Mouse (Mus musculus) ovary, adult 10 weeks (tissue): ENCODE measurements around the gene A230050P20Rik. TPM values are rescaled to one million over a fixed set of nuclear protein-coding genes. Genes with fewer than 3 reads are reported as not detected.

Experiments used
- polyA plus RNA-seq: library from polyadenylated mRNA; stranded (reverse); fragments of 350-450 nt; fragmentation: Illumina TruSeq; extraction: RNeasy Lipid Tissue Mini Kit (QIAGEN cat#74804); gene quantifications from one replicate; pipeline ENCODE4 v1.2.3, GENCODE M21; 2014

A230050P20Rik gene
- polyA plus RNA-seq, result 2.5 TPM

DNA sequence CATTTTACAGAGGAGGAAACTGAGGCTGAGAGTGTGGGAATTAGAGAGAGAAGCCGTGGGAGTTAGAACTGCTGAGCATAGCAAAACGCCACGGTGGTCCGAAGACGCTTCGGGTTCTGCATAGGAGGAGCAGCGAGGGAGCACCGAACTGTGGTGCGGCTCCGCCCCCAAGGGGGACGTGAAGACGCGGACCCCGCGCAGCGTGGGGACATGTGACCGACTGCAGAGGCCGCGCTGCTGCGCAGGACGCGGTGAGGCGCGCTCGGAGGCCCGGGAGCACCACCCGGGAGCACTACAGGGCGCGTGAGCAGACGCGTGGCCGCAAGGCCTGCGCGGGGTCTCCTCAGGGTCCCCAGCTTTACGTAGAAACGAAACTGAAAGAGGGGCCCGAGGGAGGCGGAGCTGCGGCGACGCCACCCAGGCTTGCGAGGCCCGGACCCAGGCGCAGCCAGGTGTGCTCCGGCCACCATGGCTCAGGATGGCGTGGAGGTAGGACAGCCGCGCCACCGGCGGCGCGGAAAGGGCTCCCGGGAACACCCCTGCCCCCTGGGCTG, at the start of gene A230050P20Rik:
TSS of gene A230050P20Rik (plus strand) at position 195 of the 554 bp plus-strand sequence.

DNA sequence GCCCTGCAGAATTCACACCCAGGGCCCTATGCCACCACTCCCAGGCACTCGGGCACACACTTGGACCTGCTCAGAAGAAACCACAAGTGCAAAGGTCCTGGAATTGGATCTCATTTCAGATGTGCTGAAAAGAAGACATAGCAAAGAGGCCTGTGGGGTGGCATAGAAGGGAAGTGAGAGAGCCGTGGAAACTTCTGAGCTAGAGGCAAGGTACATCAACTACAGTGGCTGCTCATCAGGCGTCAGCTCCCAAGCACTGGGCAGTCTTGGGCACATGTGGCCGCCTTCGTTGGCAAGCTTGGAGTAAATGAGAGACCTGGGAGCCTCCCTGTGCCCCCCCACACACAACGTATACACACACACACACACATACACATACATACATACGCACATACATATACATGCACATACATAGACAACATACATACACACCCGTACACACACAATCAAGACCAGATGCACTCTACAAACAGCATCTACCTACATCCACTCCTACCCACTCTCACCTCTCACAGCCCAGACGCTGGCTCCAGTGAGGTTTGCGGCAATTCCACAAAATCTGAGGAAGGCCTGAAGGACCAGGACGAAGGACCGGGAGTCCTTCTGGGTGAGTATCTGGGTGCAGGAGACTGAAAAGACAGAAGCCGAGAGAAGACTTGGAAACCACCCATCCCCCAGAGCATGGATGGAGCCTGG, 10.8 kb downstream of the A230050P20Rik start, which contains the start of gene Angptl6:
TSS of gene Angptl6 (minus strand) at position 631 of the 696 bp plus-strand sequence.

DNA sequence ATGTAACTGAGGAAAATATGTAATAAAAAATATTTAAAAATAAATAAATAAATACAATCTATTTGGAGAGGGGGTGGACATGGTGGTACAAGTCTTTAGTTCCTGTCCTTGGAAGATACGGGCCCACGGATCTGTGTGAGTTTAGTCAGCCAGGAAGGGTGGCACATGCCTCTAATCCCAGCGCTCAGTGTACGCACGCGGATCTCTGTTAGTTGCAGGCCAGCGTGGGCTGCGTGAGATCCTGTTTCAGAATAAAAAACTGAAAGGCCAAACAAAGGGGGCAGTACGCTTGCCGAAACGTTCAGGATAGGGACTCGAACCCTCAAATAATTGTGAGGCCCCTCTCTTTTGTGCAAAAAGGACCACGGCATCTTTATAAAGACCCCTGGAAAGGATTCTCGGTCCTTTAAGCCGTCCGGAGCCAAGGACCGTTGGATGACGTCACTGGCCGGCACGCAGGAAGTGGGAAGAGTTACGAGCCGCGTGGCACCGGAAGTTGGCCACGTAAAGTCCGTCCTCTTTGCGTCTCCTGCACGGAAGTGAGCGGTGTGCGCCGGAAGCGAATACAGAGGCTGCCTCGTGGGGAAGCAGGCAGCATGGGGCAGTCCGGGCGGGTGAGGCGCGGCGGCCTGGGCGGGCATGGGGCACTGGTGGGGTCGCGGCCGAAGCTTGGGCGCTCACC, 19.4 kb downstream of the A230050P20Rik start, which contains the start of gene Ppan:
TSS of gene Ppan (plus strand) at position 472 of the 682 bp plus-strand sequence.

DNA sequence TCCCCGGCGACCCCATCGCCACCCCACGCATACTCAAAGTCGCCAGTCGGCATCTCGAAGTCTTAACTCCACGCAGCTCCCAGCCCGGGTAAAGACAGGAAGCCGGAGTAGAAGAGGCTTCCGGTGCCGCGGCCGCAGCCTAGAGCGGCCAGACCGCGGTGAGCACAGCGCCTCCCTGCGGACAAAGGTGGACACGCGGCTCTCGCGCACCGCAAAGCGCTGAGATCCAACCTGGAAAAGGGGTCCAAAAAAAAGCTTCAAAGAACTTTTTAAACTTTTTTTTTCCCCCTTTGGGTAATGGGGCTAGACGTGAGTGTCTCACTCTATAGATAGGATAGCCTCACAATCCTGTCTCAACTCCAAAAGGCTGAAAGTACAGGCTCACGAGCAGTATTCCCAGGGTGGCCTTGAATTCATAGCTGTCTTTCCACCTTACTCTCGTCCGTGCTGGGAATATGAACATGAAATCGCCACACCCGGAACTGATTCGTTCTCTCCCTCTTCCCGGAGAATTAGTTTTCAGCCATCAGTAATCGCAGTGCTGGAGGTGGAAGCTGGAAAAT, 30.1 kb downstream of the A230050P20Rik start, which contains the start of gene Eif3g:
TSS of gene Eif3g (minus strand) at position 113 of the 563 bp plus-strand sequence.

Other genes with a start within 250 kb of the A230050P20Rik start
- 22.2 TPM for gene Ubl5, start 225.8 kb upstream of the A230050P20Rik start, polyA plus RNA-seq
- 2.7 TPM for gene Fbxl12, start 223.9 kb upstream of the A230050P20Rik start, polyA plus RNA-seq
- gene Pin1, start 216.5 kb upstream of the A230050P20Rik start, polyA plus RNA-seq, result 1.1 TPM
- gene Olfm2, start 122.3 kb upstream of the A230050P20Rik start, polyA plus RNA-seq, result 5.7 TPM
- gene Col5a3, start 53.6 kb upstream of the A230050P20Rik start, polyA plus RNA-seq, result not detected
- gene Rdh8, start 50.1 kb upstream of the A230050P20Rik start, polyA plus RNA-seq, result not detected
- gene Angptl6, start 11.1 kb downstream of the A230050P20Rik start, polyA plus RNA-seq, result not detected
- gene Ppan, start 19.5 kb downstream of the A230050P20Rik start, polyA plus RNA-seq, result 0.40 TPM
- gene Eif3g, start 30.0 kb downstream of the A230050P20Rik start, polyA plus RNA-seq, result 23.3 TPM
- 19.1 TPM for gene Dnmt1, start 91.2 kb downstream of the A230050P20Rik start, polyA plus RNA-seq
- gene S1pr2, start 108.1 kb downstream of the A230050P20Rik start, polyA plus RNA-seq, result 1.7 TPM
- gene Mrpl4, start 134.1 kb downstream of the A230050P20Rik start, polyA plus RNA-seq, result 0.63 TPM
- gene Icam1, start 147.3 kb downstream of the A230050P20Rik start, polyA plus RNA-seq, result 4.0 TPM
- gene Icam4, start 160.7 kb downstream of the A230050P20Rik start, polyA plus RNA-seq, result not detected
- not detected for gene Icam5, start 163.4 kb downstream of the A230050P20Rik start, polyA plus RNA-seq
- not detected for gene Zglp1, start 198.5 kb downstream of the A230050P20Rik start, polyA plus RNA-seq
- not detected for gene Gm49373, start 204.5 kb downstream of the A230050P20Rik start, polyA plus RNA-seq
- not detected for gene Fdx1l, start 205.0 kb downstream of the A230050P20Rik start, polyA plus RNA-seq
- 0.54 TPM for gene Gm38431, start 223.4 kb downstream of the A230050P20Rik start, polyA plus RNA-seq
- 16.4 TPM for gene Raver1, start 223.4 kb downstream of the A230050P20Rik start, polyA plus RNA-seq